Mouse (Mus musculus) heart, adult 2 months (tissue): Measurements from ENCODE around the gene Nfatc4.

Experiments used
- CTCF ChIP-seq: fragments of 200-600 bp; IDR thresholded peaks from 2 replicates; pipeline ENCODE4 v1.8.1; 2022; ENCODE audit warnings: antibody characterized with exemption, mild to moderate bottlenecking, moderate library complexity
- POLR2A ChIP-seq: fragments of 200-500 bp; IDR thresholded peaks from 2 replicates; pipeline ENCODE4 v1.6.1; 2011; ENCODE audit warnings: mild to moderate bottlenecking, low read depth, low read length, control low read depth; ENCODE audit not compliant: insufficient read depth

GRCm38 (mm10) chr14:55882171-55882641 lies 59.3 kb downstream of the Nfatc4 start:
- TF ChIP-seq POLR2A (no peak), CTCF (no peak)
